Mouse (Mus musculus) liver, embryonic 14.5 days (tissue): ENCODE measurements at regions not wholly inside any gene's neighbourhood (a gene's known extent, or its start where the extent isn't known, plus 50 kb on each side); places are given as distances from the start of the nearest gene placed in this dataset.

ENCODE experiments used
- ATAC-seq: fragments of 200-750 bp; cut with Nextera tagmentation; 2 replicates; pipeline ENCODE4 v1.8.0; 2017; ENCODE audit warnings: moderate number of reproducible peaks, mild to moderate bottlenecking, moderate library complexity; ENCODE audit not compliant: insufficient read depth
- DNase-seq, 3 experiments: peaks; one replicate each; pipeline ENCODE4 v3.0.0-alpha.2; 2012 to 2013; ENCODE audit warnings: low read depth in 3 of 3, low spot score in 3 of 3
- H3K27ac ChIP-seq: fragments of 300-500 bp; sonication (generic); 2 replicates; pipeline ENCODE4 v1.5.1; 2014; ENCODE audit warnings: moderate library complexity, mild to moderate bottlenecking, control low read depth, inconsistent platforms
- H3K27me3 ChIP-seq: fragments of 300-500 bp; sonication (generic); 2 replicates; pipeline ENCODE4 v1.6.1; 2014; ENCODE audit warnings: mild to moderate bottlenecking, low read length, moderate library complexity; ENCODE audit not compliant: control insufficient read depth, insufficient read depth
- H3K36me3 ChIP-seq: fragments of 300-500 bp; sonication (generic); replicated peaks from 2 replicates; pipeline ENCODE4 v1.6.1; 2014; ENCODE audit warnings: low read depth; ENCODE audit not compliant: control insufficient read depth, insufficient read depth
- H3K4me1 ChIP-seq, 2 experiments: fragments of 200-500 bp in 1 of 2; fragments of 300-500 bp in 1 of 2; sonication (generic) in 1 of 2; replicated peaks; 2 replicates each; pipeline ENCODE4 v1.6.1; 2012 to 2014; ENCODE audit warnings: antibody characterized with exemption in 1 of 2, inconsistent platforms in 1 of 2, low read length in 1 of 2; ENCODE audit not compliant: control insufficient read depth in 2 of 2, insufficient read depth in 2 of 2
- H3K4me2 ChIP-seq: fragments of 300-500 bp; sonication (generic); 2 replicates; pipeline ENCODE4 v1.6.1; 2014; ENCODE audit warnings: low read depth, mild to moderate bottlenecking, control low read depth, moderate library complexity
- H3K4me3 ChIP-seq, 2 experiments: fragments of 200-500 bp in 1 of 2; fragments of 300-500 bp in 1 of 2; sonication (generic) in 1 of 2; 2 replicates each; pipeline ENCODE4 v1.5.1; 2012 to 2014; ENCODE audit warnings: low read depth in 2 of 2, low read length in 2 of 2, mild to moderate bottlenecking in 2 of 2, control low read depth in 1 of 2, inconsistent platforms in 1 of 2, moderate library complexity in 1 of 2; ENCODE audit not compliant: insufficient read depth in 1 of 2
- H3K9ac ChIP-seq: fragments of 300-500 bp; sonication (generic); replicated peaks from 2 replicates; pipeline ENCODE4 v1.6.1; 2014; ENCODE audit warnings: mild to moderate bottlenecking, control low read depth, moderate library complexity
- H3K9me3 ChIP-seq: fragments of 300-500 bp; sonication (generic); 2 replicates; pipeline ENCODE4 v1.6.1; 2016; ENCODE audit warnings: low read length, mixed read lengths; ENCODE audit not compliant: control insufficient read depth
- CTCF ChIP-seq: IDR thresholded peaks from 2 replicates; pipeline ENCODE4 v1.5.1; 2016; ENCODE audit warnings: antibody characterized with exemption, low read depth, control low read depth
- EP300 ChIP-seq: IDR thresholded peaks from 2 replicates; pipeline ENCODE4 v1.6.1; 2016; ENCODE audit warnings: antibody characterized with exemption, low read depth
- WGBS: fragments of 180-500 bp; shearing (Covaris S2); extraction: QIAGEN DNeasy Blood & Tissue Kit; methylation state at CpG from one replicate; pipeline ENCODE4 v1.1.7; 2014; ENCODE audit not compliant: insufficient replicate concordance; 5-methylcytosine and 5-hydroxymethylcytosine counted together

- H3K9me3 ChIP-seq: no peaks in the 10 kb centered on the region
- H3K4me2 ChIP-seq: no peak overlapping the region
- TF ChIP-seq CTCF (no peak), EP300 (no peak)
- no peaks in the 10 kb centered on the region for H3K36me3 ChIP-seq
- WGBS: 45% methylated on average over 3 of the region's 3 CpGs
- no peak for DNase-seq
- H3K27ac ChIP-seq: no peak overlapping the region
- H3K4me3 ChIP-seq: no peak overlapping the region
- no peak overlapping the region for H3K9ac ChIP-seq
- ATAC-seq: no peak
- H3K4me1 ChIP-seq: no peaks in the 10 kb centered on the region
- no peaks in the 10 kb centered on the region for H3K27me3 ChIP-seq
Measured at GRCm38 (mm10) chr15:29026219-29026618, 822.7 kb downstream of the Dnah5 start.

GRCm38 (mm10) chr15:29038903-29039302, 835.4 kb downstream of the Dnah5 start:
- no peaks in the 10 kb centered on the region for H3K36me3 ChIP-seq
- TF ChIP-seq CTCF: no peak
- no peak for TF ChIP-seq EP300
- no peak overlapping the region for H3K27ac ChIP-seq
- 47% methylated on average over 2 of the region's 2 CpGs for WGBS
- no peak overlapping the region for H3K4me2 ChIP-seq
- H3K9me3 ChIP-seq: no peaks in the 10 kb centered on the region
- H3K27me3 ChIP-seq: no peaks in the 10 kb centered on the region
- no peak overlapping the region for H3K4me3 ChIP-seq
- H3K9ac ChIP-seq: no peak overlapping the region
- H3K4me1 ChIP-seq: peaks cover 0 to 2% of the 10 kb centered on the region in 2 experiments; a peak in 1 of 4 replicates
- DNase-seq: peak in 2 of 3 experiments; percentile 0 to 4
- peak; percentile 70 for ATAC-seq

GRCm38 (mm10) chr15:29051166-29051565, 847.6 kb downstream of the Dnah5 start:
- Histone ChIP-seq H3K9ac (no peak overlapping the region), H3K36me3 (no peaks in the 10 kb centered on the region), H3K4me2 (no peak overlapping the region), H3K9me3 (no peaks in the 10 kb centered on the region), H3K27me3 (no peaks in the 10 kb centered on the region), H3K4me3 (no peak overlapping the region), H3K27ac (no peak overlapping the region), H3K4me1 (no peaks in the 10 kb centered on the region)
- ATAC-seq (no peak), DNase-seq (no peak)
- 42% methylated on average over 1 of the region's 1 CpGs for WGBS
- no peak for TF ChIP-seq EP300
- no peak for TF ChIP-seq CTCF

- no peak for ATAC-seq
- no peak overlapping the region for H3K4me2 ChIP-seq
Measured at GRCm38 (mm10) chr15:29051787-29052186, 848.2 kb downstream of the Dnah5 start.

GRCm38 (mm10) chr15:29061016-29061415, 857.5 kb downstream of the Dnah5 start:
- ATAC-seq: no peak

More at GRCm38 (mm10) chr15:29051787-29052186, 848.2 kb downstream of the Dnah5 start:
- TF ChIP-seq CTCF: no peak
- TF ChIP-seq EP300: no peak
- Histone ChIP-seq H3K36me3 (no peaks in the 10 kb centered on the region), H3K4me1 (no peaks in the 10 kb centered on the region), H3K9ac (no peak overlapping the region), H3K27ac (no peak overlapping the region), H3K4me3 (no peak overlapping the region), H3K9me3 (no peaks in the 10 kb centered on the region), H3K27me3 (no peaks in the 10 kb centered on the region)
- 69% methylated on average over 3 of the region's 3 CpGs for WGBS
- no peak for DNase-seq

More at GRCm38 (mm10) chr15:29061016-29061415, 857.5 kb downstream of the Dnah5 start:
- H3K36me3 ChIP-seq: no peaks in the 10 kb centered on the region
- H3K27ac ChIP-seq: no peak overlapping the region
- TF ChIP-seq EP300 (no peak), CTCF (no peak)
- H3K27me3 ChIP-seq: no peaks in the 10 kb centered on the region
- no peaks in the 10 kb centered on the region for H3K9me3 ChIP-seq
- no peak overlapping the region for H3K9ac ChIP-seq
- no peak for DNase-seq
- no peak overlapping the region for H3K4me2 ChIP-seq
- no peak overlapping the region for H3K4me3 ChIP-seq
- no peaks in the 10 kb centered on the region for H3K4me1 ChIP-seq
